Mouse (Mus musculus) gastrocnemius, adult 18-20 months (tissue): ENCODE results near the gene Cfap36. TPM values are rescaled to one million over a fixed set of nuclear protein-coding genes. Genes with fewer than 3 reads are reported as not detected.

Experiments used
- DNase-seq: peaks from one replicate; pipeline ENCODE4 v3.0.0; 2021; ENCODE audit warnings: low spot score
- total RNA-seq, 2 experiments: library from RNA; stranded (reverse); gene quantifications; 2 replicates each; pipeline ENCODE4 v1.2.3; 2021

The Cfap36 gene
- total RNA-seq, 2 experiments from 2014 or later = 8.2 to 12.2 TPM

DNA sequence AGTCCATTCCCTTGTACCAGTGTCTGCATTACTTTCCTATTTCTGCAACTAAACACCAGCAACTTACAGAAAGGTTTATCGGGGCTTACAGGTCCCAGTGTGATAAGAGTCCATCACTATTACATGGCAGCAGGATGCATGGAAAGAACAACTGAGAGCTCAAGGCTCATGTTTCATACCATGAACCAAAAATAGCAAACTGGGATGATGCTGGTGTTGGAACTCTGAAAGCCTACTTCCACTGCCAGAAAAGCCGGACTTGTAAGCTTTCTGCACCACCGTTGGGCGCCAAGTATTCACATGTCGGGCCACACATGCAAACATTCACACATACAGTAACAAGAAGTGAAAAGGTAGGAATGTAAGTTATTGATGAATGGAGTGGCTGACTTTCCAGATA is 65.5 kb downstream of the Cfap36 start:
- DNase-seq = peak; percentile 59

- peak; percentile 37 for DNase-seq
Observed at GRCm38 (mm10) chr11:29180657-29181056, 66.6 kb downstream of the Cfap36 start.

DNA sequence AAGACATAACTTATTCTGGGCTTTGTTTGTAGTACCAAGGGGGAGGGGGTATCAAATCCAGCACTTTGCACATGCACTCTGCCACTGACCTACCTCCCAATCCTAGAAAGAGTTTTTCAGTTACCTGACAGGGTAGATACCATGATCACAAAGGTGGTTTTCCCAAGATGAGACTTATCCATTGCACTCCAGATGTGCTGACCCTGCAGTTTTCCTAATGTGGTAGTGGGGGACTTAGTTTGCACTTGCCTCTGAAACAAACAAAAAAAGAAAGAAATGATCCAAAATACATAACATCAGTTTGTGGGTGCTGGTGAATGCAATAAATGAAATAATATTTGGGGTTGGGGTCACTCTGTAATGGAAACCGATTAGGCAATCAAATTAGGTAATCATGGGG is 67.9 kb downstream of the Cfap36 start:
- DNase-seq = no peak

DNA sequence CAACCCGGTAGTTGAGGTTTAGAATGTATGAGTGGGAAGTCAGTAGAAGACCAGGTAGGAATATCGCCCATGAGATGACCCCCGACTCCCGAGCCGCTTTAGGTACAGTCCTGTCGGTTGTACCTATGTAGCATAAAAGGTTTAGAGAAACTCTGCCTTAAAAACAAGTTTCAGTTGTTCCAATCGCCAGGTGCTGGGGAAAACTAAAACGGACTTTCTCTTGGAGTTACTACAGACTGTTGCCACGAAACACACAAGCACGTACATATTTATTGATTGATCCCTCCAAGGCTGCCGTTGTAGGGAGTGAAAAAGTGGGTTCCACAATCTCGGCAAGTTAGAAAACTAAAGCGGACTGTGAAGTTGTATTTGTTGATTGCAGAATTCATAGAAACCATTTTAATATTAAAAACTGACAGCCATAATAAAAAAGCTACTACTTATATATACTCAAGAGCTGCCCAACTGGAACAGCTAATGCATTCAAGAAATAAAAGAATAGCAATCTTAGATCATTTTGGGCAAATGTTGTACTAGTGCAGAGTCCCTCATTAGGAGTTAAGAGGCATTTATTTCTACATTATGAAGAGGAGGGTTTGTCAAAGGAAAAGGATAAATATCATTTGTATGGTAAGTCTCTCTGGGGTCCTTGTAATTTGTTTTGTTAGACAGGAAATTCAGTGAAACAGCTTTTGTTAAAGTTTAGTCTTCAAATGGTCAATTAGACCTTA is 73.3 kb downstream of the Cfap36 start:
- DNase-seq = no peak

DNA sequence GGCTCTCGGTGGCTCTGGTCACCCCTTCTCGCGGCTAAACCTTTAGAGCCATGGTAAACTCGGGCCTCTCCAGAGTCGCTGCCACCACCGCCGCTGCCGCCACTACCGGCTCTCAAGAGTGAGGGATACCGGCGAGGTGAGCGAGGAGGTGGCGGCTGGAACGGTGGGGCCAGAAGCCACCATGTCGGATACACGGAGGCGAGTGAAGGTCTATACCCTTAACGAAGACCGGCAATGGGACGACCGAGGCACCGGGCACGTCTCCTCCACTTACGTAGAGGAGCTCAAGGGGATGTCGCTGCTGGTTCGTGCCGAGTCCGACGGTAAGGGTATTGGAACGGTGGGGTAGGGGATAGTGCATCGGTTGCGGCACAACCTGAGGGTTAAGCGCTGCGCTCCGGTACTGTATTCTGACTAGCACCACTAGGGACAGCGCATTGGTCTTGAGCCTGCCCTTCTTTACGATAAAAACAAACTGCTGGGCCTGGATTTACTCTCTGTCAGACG is 74.0 kb downstream of the Cfap36 start:
- DNase-seq = peak; percentile 51

GRCm38 (mm10) chr11:29172563-29173124 is 74.6 kb downstream of the Cfap36 start, which contains the start of gene Ppp4r3b:
Ppp4r3b (plus strand) TSS chr11:29172890.
- peak; percentile 97 for DNase-seq

GRCm38 (mm10) chr11:29171959-29172391 is 75.2 kb downstream of the Cfap36 start:
- peak; percentile 49 for DNase-seq

Other genes with a start within 250 kb of the Cfap36 start
- gene Pnpt1, start 116.7 kb downstream of the Cfap36 start, total RNA-seq = 10 to 100 TPM; 14.4 to 15.7 TPM
- gene Ppp4r3b, start 74.5 kb downstream of the Cfap36 start, total RNA-seq = 10 to 100 TPM; 23.0 to 25.2 TPM
- gene Ccdc88a, start 126.2 kb upstream of the Cfap36 start, total RNA-seq = 1 to 10 TPM; 2.2 to 2.3 TPM